Comparison of ENCODE assay signal across 13 mouse cellular contexts in the genomic region with DNA sequence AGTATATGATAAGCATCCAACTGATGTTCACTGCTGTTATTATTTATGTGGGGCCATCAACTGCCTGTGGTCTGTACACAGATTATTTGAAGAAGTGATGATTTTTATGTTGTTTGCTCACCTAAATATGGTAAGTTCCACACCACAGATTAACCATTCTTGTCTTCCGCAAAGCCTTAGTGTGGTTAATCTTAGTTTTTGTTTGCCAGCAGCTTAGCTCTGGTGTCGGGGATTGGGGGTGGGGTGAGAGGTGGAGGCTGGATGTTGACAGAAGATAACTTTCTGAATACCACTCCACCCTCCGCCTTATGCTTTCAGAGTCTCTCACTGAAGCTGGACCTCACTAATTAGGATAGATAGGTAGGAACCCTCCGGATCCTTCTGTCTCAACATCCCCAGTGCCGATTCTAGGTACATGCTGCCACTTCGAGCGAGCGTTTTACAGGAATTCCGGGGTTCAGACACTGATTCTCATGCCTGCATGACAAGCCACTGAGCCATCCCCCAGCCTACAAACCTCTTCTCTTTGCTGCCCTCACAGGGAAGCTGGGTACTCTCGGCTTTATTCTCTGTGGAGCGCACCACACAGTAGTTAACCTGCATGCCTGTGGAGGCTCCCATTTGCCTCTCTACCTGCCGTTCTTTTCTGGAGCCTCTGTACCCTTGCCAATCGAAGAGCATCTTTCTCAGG.
DNase-seq lines count a peak whose midpoint lies in the region; ATAC-seq and TF ChIP-seq lines count a peak whose summit lies in the region.
"Had no signal": no experiment of that assay in that cellular context is flagged by ENCODE, and none has a peak within 500 bp of the region (broad histone marks: within the 10 kb centered on the region; RNA-seq: fewer than 3 reads in every experiment).

No protein-coding gene starts in this region.

- H3K36me3 ChIP-seq in thymus, adult 2 months (ENCODE audit: control insufficient read depth, insufficient read depth, low read length): peaks cover 7% of the 10 kb centered on the region
- H3K36me3 ChIP-seq: limb, embryonic 10.5 days had no signal

- WGBS in thymus, adult 2 months: 69% methylated on average over 13 of the region's 13 CpGs

- peak overlapping the region; percentile 36; the same call in 1 of the 2 replicates for H3K27ac ChIP-seq in thymus, adult 2 months (ENCODE audit: control insufficient read depth, insufficient read depth, low read length)
- H3K27ac ChIP-seq: hindbrain, postnatal 0 days; limb, embryonic 10.5 days had no signal

- ATAC-seq in erythroblast, adult 5-6 weeks (replicated peaks; ENCODE audit: low FRiP score, poor library complexity, severe bottlenecking): peak; percentile 91
- peak; percentile 72 for ATAC-seq in megakaryocyte progenitor cell, adult 5-6 weeks (replicated peaks; ENCODE audit: poor library complexity)
- ATAC-seq: hindbrain, postnatal 0 days had no signal

- no peak for TF ChIP-seq POLR2A in thymus, adult 2 months (IDR thresholded peaks at IDR 0.05; ENCODE audit: control insufficient read depth, extremely low read depth, insufficient read depth, low read length, poor library complexity)

- TF ChIP-seq CTCF in thymus, adult 2 months (IDR thresholded peaks at IDR 0.05; ENCODE audit: borderline replicate concordance, control insufficient read depth, extremely low read depth, insufficient read depth, low read length, poor library complexity): no peak

- H3K4me3 ChIP-seq in thymus, adult 2 months (ENCODE audit: control insufficient read depth, insufficient read depth, low read length): peak overlapping the region; percentile 8; the same call in 1 of the 2 replicates
- H3K4me3 ChIP-seq: limb, embryonic 10.5 days had no signal

- H3K27me3 ChIP-seq in thymus, adult 2 months (ENCODE audit: control insufficient read depth, insufficient read depth, low read length): no peaks in the 10 kb centered on the region

- peak; percentile 56 for DNase-seq in thymus, adult 2 months
- DNase-seq in thymus, adult 18-20 months: no peak
- peak; percentile 59 for DNase-seq in thymus, postnatal 4 days
- DNase-seq in gastrocnemius, postnatal 4 days (ENCODE audit: low spot score in 2 of 2): no peak
- DNase-seq in adrenal gland, postnatal 14 days: no peak
- no peak for DNase-seq in cerebellum, postnatal 36 days
- DNase-seq: adrenal gland, postnatal 10 days; lung, postnatal 36 days; retina, postnatal 1 day had no signal

- H3K4me1 ChIP-seq in thymus, adult 2 months (replicated peaks; ENCODE audit: control insufficient read depth, insufficient read depth, low read length): peaks cover 29% of the 10 kb centered on the region
- H3K4me1 ChIP-seq: limb, embryonic 10.5 days had no signal

Comparison
In these comparisons a context has a peak if more than half of its experiments do, and no peak if none do; other contexts are left out.
1. DNase-seq: peak in thymus, adult 2 months (single experiment) and thymus, postnatal 4 days (single experiment); none in thymus, adult 18-20 months (0 of 2), gastrocnemius, postnatal 4 days (0 of 2), adrenal gland, postnatal 14 days (single experiment) and cerebellum, postnatal 36 days (0 of 2).